Mouse (Mus musculus): ENCODE results near the gene Irf4. TPM values are rescaled to one million over a fixed set of nuclear protein-coding genes. Genes with fewer than 3 reads are reported as not detected.

Irf4 gene
- polyA plus RNA-seq, 1 experiment from 2014 or later: 0.06 TPM

GRCm38 (mm10) chr13:30730104-30730793, 18.8 kb upstream of the Irf4 start:
- WGBS: 87% methylated on average over 15 of the region's 15 CpGs

DNA sequence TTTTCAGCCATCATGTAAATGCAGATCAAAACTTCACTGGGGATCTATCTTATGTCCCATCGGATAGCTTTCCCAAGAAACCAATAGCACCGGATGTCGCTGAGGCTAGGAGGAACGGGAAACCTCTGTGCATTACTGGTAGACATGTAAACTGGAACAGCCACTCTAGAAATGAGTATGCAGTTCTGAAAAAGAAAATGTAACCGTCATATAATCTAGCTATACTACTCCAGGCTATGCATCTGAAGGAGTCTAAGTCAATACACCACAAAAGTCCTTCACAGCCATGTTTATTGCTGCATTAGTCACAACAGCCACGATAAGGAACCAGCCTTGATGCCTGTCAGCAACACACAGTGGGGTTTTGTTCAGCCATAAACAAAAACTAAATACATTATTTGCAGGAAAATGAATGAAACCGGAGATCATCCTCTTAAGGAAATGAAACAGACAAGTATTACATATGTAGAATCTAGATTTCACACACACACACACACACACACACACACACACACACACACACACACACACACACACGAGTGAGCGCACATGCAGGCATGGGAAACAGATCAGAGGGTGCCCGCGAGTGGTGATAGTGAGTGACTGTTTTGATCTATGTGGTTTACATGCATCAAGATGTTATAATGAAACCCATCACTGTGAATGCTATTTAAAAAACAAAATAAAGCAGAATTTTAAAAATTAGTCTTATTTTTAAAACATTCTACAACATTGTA, 16.1 kb upstream of the Irf4 start:
- H3K4me3 ChIP-seq (ENCODE audit: low read depth, low read length): no peak overlapping the region
- no peaks in the 10 kb centered on the region for H3K9me3 ChIP-seq (ENCODE audit: control insufficient read depth, low read length)
- 85% methylated on average over 11 of the region's 11 CpGs for WGBS
- no peak overlapping the region for H3K9ac ChIP-seq (ENCODE audit: low read depth, low read length)
- no peak overlapping the region for H3K27ac ChIP-seq (ENCODE audit: low read depth, low read length)
- DNase-seq (ENCODE audit: low spot score): no peak
- no peak for ATAC-seq (ENCODE audit: low FRiP score)
- H3K27me3 ChIP-seq (ENCODE audit: control insufficient read depth, insufficient read depth, low read length): no peaks in the 10 kb centered on the region
- no peak overlapping the region for H3K4me2 ChIP-seq (replicated peaks; ENCODE audit: low read depth, low read length)
- no peaks in the 10 kb centered on the region for H3K36me3 ChIP-seq (ENCODE audit: control insufficient read depth, insufficient read depth, low read length)
- H3K4me1 ChIP-seq (replicated peaks; ENCODE audit: control insufficient read depth, insufficient read depth, low read length): no peaks in the 10 kb centered on the region

More at GRCm38 (mm10) chr13:30730104-30730793, 18.8 kb upstream of the Irf4 start:
- no peak overlapping the region for H3K9ac ChIP-seq (ENCODE audit: low read depth, low read length)
- H3K9me3 ChIP-seq (ENCODE audit: control insufficient read depth, low read length): no peaks in the 10 kb centered on the region
- H3K27ac ChIP-seq (ENCODE audit: low read depth, low read length): no peak overlapping the region
- H3K36me3 ChIP-seq (ENCODE audit: control insufficient read depth, insufficient read depth, low read length): no peaks in the 10 kb centered on the region
- no peak overlapping the region for H3K4me3 ChIP-seq (ENCODE audit: low read depth, low read length)
- no peaks in the 10 kb centered on the region for H3K4me1 ChIP-seq (replicated peaks; ENCODE audit: control insufficient read depth, insufficient read depth, low read length)
- no peak overlapping the region for H3K4me2 ChIP-seq (replicated peaks; ENCODE audit: low read depth, low read length)
- DNase-seq (ENCODE audit: low spot score) (no peak), ATAC-seq (ENCODE audit: low FRiP score) (no peak)
- H3K27me3 ChIP-seq (ENCODE audit: control insufficient read depth, insufficient read depth, low read length): no peaks in the 10 kb centered on the region

DNA sequence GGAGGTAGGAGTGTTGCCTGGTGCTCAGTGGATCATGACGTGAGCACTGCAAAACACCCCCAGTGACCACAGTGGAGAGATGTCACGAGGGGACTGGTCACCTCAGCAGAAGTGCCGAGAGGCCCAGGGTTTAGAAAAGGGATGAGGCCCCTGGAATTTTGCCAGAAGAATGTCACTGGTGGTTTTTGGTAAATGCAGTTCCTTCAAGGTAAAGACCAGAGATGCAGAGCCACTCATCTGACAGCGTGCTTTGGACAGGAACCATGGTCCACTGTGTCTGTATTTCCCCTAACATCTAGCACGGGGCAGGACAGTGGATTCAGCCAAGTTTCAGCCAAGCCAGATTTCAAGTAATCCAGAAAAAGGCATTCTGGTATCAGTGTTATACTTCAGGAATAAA, 12.3 kb upstream of the Irf4 start:
- H3K27me3 ChIP-seq (ENCODE audit: control insufficient read depth, insufficient read depth, low read length): no peaks in the 10 kb centered on the region
- H3K4me2 ChIP-seq (replicated peaks; ENCODE audit: low read depth, low read length): no peak overlapping the region
- H3K36me3 ChIP-seq (ENCODE audit: control insufficient read depth, insufficient read depth, low read length): no peaks in the 10 kb centered on the region
- no peaks in the 10 kb centered on the region for H3K9me3 ChIP-seq (ENCODE audit: control insufficient read depth, low read length)
- no peak overlapping the region for H3K4me3 ChIP-seq (ENCODE audit: low read depth, low read length)
- no peak overlapping the region for H3K9ac ChIP-seq (ENCODE audit: low read depth, low read length)
- no peak overlapping the region for H3K27ac ChIP-seq (ENCODE audit: low read depth, low read length)
- 92% methylated on average over 5 of the region's 5 CpGs for WGBS
- no peak for DNase-seq (ENCODE audit: low spot score)
- no peak for ATAC-seq (ENCODE audit: low FRiP score)
- no peaks in the 10 kb centered on the region for H3K4me1 ChIP-seq (replicated peaks; ENCODE audit: control insufficient read depth, insufficient read depth, low read length)

GRCm38 (mm10) chr13:30737257-30737656, 11.8 kb upstream of the Irf4 start:
- H3K4me1 ChIP-seq (replicated peaks; ENCODE audit: control insufficient read depth, insufficient read depth, low read length): no peaks in the 10 kb centered on the region

DNA sequence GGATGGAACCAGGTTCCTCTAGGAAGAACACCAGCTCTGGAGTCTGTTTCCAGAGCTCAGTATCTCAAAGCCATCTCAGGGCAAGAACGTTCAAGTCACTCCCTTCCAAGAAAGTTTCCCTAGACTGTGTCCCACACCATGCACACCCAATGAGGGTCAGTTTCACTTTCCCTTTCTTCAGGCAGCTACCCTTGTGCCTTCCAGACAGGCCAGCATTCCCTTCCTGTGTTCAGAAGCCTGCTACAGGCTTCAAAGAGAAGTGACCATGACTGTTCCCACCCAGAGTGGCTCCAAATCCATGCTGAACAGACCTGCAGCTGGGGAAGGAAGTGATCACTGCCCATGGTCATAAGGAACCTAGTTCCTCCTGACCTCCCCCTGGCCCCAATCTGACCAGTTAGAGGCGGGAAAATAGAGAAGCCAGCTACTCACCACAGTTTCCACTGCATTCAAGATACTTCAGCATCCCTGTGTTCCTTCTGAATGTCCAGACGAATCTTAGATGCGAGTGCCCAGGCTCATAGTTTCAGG, 10.7 kb upstream of the Irf4 start:
- no peaks in the 10 kb centered on the region for H3K27me3 ChIP-seq (ENCODE audit: control insufficient read depth, insufficient read depth, low read length)
- no peaks in the 10 kb centered on the region for H3K9me3 ChIP-seq (ENCODE audit: control insufficient read depth, low read length)
- WGBS: 89% methylated on average over 4 of the region's 4 CpGs
- no peak for DNase-seq (ENCODE audit: low spot score)
- ATAC-seq (ENCODE audit: low FRiP score): no peak
- no peaks in the 10 kb centered on the region for H3K36me3 ChIP-seq (ENCODE audit: control insufficient read depth, insufficient read depth, low read length)
- no peaks in the 10 kb centered on the region for H3K4me1 ChIP-seq (replicated peaks; ENCODE audit: control insufficient read depth, insufficient read depth, low read length)
- no peak overlapping the region for H3K4me3 ChIP-seq (ENCODE audit: low read depth, low read length)
- H3K9ac ChIP-seq (ENCODE audit: low read depth, low read length): no peak overlapping the region
- H3K27ac ChIP-seq (ENCODE audit: low read depth, low read length): no peak overlapping the region
- no peak overlapping the region for H3K4me2 ChIP-seq (replicated peaks; ENCODE audit: low read depth, low read length)

More at GRCm38 (mm10) chr13:30737257-30737656, 11.8 kb upstream of the Irf4 start:
- Histone ChIP-seq H3K4me2 (replicated peaks; ENCODE audit: low read depth, low read length) (no peak overlapping the region), H3K9ac (ENCODE audit: low read depth, low read length) (no peak overlapping the region), H3K9me3 (ENCODE audit: control insufficient read depth, low read length) (no peaks in the 10 kb centered on the region), H3K4me3 (ENCODE audit: low read depth, low read length) (no peak overlapping the region), H3K36me3 (ENCODE audit: control insufficient read depth, insufficient read depth, low read length) (no peaks in the 10 kb centered on the region), H3K27ac (ENCODE audit: low read depth, low read length) (no peak overlapping the region), H3K27me3 (ENCODE audit: control insufficient read depth, insufficient read depth, low read length) (no peaks in the 10 kb centered on the region)
- WGBS: 92% methylated on average over 2 of the region's 2 CpGs
- DNase-seq (ENCODE audit: low spot score) (no peak), ATAC-seq (ENCODE audit: low FRiP score) (no peak)

GRCm38 (mm10) chr13:30741172-30741571, 7.9 kb upstream of the Irf4 start:
- Histone ChIP-seq H3K9ac (ENCODE audit: low read depth, low read length) (no peak overlapping the region), H3K27me3 (ENCODE audit: control insufficient read depth, insufficient read depth, low read length) (no peaks in the 10 kb centered on the region), H3K9me3 (ENCODE audit: control insufficient read depth, low read length) (no peaks in the 10 kb centered on the region), H3K4me1 (replicated peaks; ENCODE audit: control insufficient read depth, insufficient read depth, low read length) (no peaks in the 10 kb centered on the region), H3K27ac (ENCODE audit: low read depth, low read length) (no peak overlapping the region), H3K4me2 (replicated peaks; ENCODE audit: low read depth, low read length) (no peak overlapping the region), H3K36me3 (ENCODE audit: control insufficient read depth, insufficient read depth, low read length) (no peaks in the 10 kb centered on the region), H3K4me3 (ENCODE audit: low read depth, low read length) (no peak overlapping the region)
- 76% methylated on average over 5 of the region's 5 CpGs for WGBS
- ATAC-seq (ENCODE audit: low FRiP score): no peak
- no peak for DNase-seq (ENCODE audit: low spot score)

GRCm38 (mm10) chr13:30742411-30742970, 6.5 kb upstream of the Irf4 start:
- Histone ChIP-seq H3K27me3 (ENCODE audit: control insufficient read depth, insufficient read depth, low read length) (no peaks in the 10 kb centered on the region), H3K9me3 (ENCODE audit: control insufficient read depth, low read length) (no peaks in the 10 kb centered on the region), H3K4me2 (replicated peaks; ENCODE audit: low read depth, low read length) (no peak overlapping the region), H3K27ac (ENCODE audit: low read depth, low read length) (no peak overlapping the region), H3K4me3 (ENCODE audit: low read depth, low read length) (no peak overlapping the region), H3K36me3 (ENCODE audit: control insufficient read depth, insufficient read depth, low read length) (no peaks in the 10 kb centered on the region), H3K9ac (ENCODE audit: low read depth, low read length) (no peak overlapping the region), H3K4me1 (replicated peaks; ENCODE audit: control insufficient read depth, insufficient read depth, low read length) (no peaks in the 10 kb centered on the region)
- DNase-seq (ENCODE audit: low spot score) (no peak), ATAC-seq (ENCODE audit: low FRiP score) (no peak)
- 80% methylated on average over 6 of the region's 6 CpGs for WGBS

DNA sequence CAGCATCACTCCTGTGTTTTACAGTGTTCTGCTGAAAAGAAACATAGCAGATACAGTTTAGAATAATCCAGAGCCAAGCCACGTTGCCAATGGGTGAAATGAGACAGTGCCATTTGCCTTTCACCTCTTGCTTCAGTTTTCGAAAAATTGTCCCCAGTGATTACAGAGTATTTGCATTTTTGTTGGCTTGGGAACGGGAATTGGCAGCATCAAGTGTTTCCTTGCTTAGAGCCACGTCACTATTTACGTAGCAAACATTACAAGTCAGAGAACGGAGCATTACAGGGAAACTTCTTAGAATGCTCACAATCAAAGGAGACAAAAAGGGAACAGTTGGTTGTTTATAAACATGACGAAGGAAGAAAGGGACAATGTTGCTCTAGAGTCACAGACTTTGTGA, 3.9 kb upstream of the Irf4 start:
- WGBS: 79% methylated on average over 7 of the region's 7 CpGs
- Histone ChIP-seq H3K4me1 (replicated peaks; ENCODE audit: control insufficient read depth, insufficient read depth, low read length) (peaks cover 2% of the 10 kb centered on the region; the same call in 1 of the 2 replicates), H3K9me3 (ENCODE audit: control insufficient read depth, low read length) (no peaks in the 10 kb centered on the region), H3K9ac (ENCODE audit: low read depth, low read length) (no peak overlapping the region), H3K4me2 (replicated peaks; ENCODE audit: low read depth, low read length) (no peak overlapping the region), H3K4me3 (ENCODE audit: low read depth, low read length) (no peak overlapping the region), H3K27me3 (ENCODE audit: control insufficient read depth, insufficient read depth, low read length) (peaks cover 18% of the 10 kb centered on the region), H3K27ac (ENCODE audit: low read depth, low read length) (no peak overlapping the region), H3K36me3 (ENCODE audit: control insufficient read depth, insufficient read depth, low read length) (no peaks in the 10 kb centered on the region)
- DNase-seq (ENCODE audit: low spot score): no peak
- no peak for ATAC-seq (ENCODE audit: low FRiP score)
